Mouse (Mus musculus): ENCODE measurements around the gene Zfpm1. TPM values are rescaled to one million over a fixed set of nuclear protein-coding genes. Genes with fewer than 3 reads are reported as not detected.
A peak's percentile ranks its signal among the peaks of the same experiment; 100 is the strongest.
"Not testable (repeated sequence)": the region's sequence is repeated elsewhere in the genome, so short reads cannot be mapped to it uniquely, and the experiment has no call there.

Zfpm1 gene
- polyA plus RNA-seq, 1 experiment from 2014 or later = 3.3 TPM

GRCm38 (mm10) chr8:122320541-122320940 lies 38.6 kb downstream of the Zfpm1 start:
- Histone ChIP-seq H3K9ac (0 out of 2 replicates have a peak overlapping the region, but pooled peaks have one; percentile 4), H3K4me1 (peaks cover 55% of the 10 kb centered on the region), H3K36me3 (no peaks in the 10 kb centered on the region)

GRCm38 (mm10) chr8:122321455-122321921 lies 39.5 kb downstream of the Zfpm1 start:
- no peak for ATAC-seq (ENCODE audit: low FRiP score)
- Histone ChIP-seq H3K27me3 (peaks cover 8% of the 10 kb centered on the region; the same call in 1 of the 2 replicates), H3K36me3 (no peaks in the 10 kb centered on the region), H3K9ac (0 out of 2 replicates have a peak overlapping the region, but pooled peaks have one; percentile 25), H3K4me2 (replicated peaks) (no peak overlapping the region), H3K27ac (peak overlapping the region; percentile 40; the same call in 1 of the 2 replicates), H3K4me1 (peaks cover 64% of the 10 kb centered on the region), H3K9me3 (replicated peaks) (no peaks in the 10 kb centered on the region), H3K4me3 (no peak overlapping the region)
- WGBS = 67% methylated on average over 10 of the region's 10 CpGs

More at GRCm38 (mm10) chr8:122320541-122320940, 38.6 kb downstream of the Zfpm1 start:
- Histone ChIP-seq H3K4me3 (no peak overlapping the region), H3K27me3 (peaks cover 4% of the 10 kb centered on the region; the same call in 1 of the 2 replicates), H3K27ac (peak overlapping the region; percentile 40; the same call in 1 of the 2 replicates), H3K9me3 (replicated peaks) (no peaks in the 10 kb centered on the region), H3K4me2 (replicated peaks) (no peak overlapping the region)
- no peak for ATAC-seq (ENCODE audit: low FRiP score)
- 12% methylated on average over 3 of the region's 3 CpGs for WGBS

- Histone ChIP-seq H3K4me1 (peaks cover 64% of the 10 kb centered on the region), H3K36me3 (no peaks in the 10 kb centered on the region), H3K4me3 (no peak overlapping the region), H3K4me2 (replicated peaks) (no peak overlapping the region), H3K9ac (no peak overlapping the region), H3K27ac (no peak overlapping the region), H3K27me3 (peaks cover 8% of the 10 kb centered on the region; the same call in 1 of the 2 replicates), H3K9me3 (replicated peaks) (no peaks in the 10 kb centered on the region)
- WGBS = 85% methylated on average over 7 of the region's 7 CpGs
- no peak for ATAC-seq (ENCODE audit: low FRiP score)
Measured at GRCm38 (mm10) chr8:122322126-122322525, 40.2 kb downstream of the Zfpm1 start.

- WGBS = 68% methylated on average over 11 of the region's 11 CpGs
- no peak overlapping the region for H3K4me3 ChIP-seq
- no peaks in the 10 kb centered on the region for H3K36me3 ChIP-seq
- H3K27me3 ChIP-seq = peaks cover 8% of the 10 kb centered on the region; the same call in 1 of the 2 replicates
- H3K4me1 ChIP-seq = peaks cover 58% of the 10 kb centered on the region
- H3K4me2 ChIP-seq (replicated peaks) = no peak overlapping the region
- ATAC-seq (ENCODE audit: low FRiP score) = no peak
- no peak overlapping the region for H3K9ac ChIP-seq
- no peaks in the 10 kb centered on the region for H3K9me3 ChIP-seq (replicated peaks)
- H3K27ac ChIP-seq = no peak overlapping the region
Measured at GRCm38 (mm10) chr8:122322792-122323191, 40.9 kb downstream of the Zfpm1 start.

- not testable (repeated sequence) for H3K9ac ChIP-seq; H3K4me2 ChIP-seq (replicated peaks); H3K27ac ChIP-seq; H3K36me3 ChIP-seq; H3K9me3 ChIP-seq (replicated peaks); H3K27me3 ChIP-seq; H3K4me3 ChIP-seq
- peak; percentile 49; the same call in 1 of the 2 replicates for ATAC-seq (ENCODE audit: low FRiP score)
- WGBS = 13% methylated on average over 8 of the region's 13 CpGs
- peaks cover 61% of the 10 kb centered on the region for H3K4me1 ChIP-seq
Measured at GRCm38 (mm10) chr8:122323951-122324402, 42.0 kb downstream of the Zfpm1 start.

- H3K27me3 ChIP-seq = 0 out of 2 replicates have a peak, but pooled peaks cover 4% of the 10 kb centered on the region
- H3K4me2 ChIP-seq (replicated peaks) = no peak overlapping the region
- 0 out of 2 replicates have a peak overlapping the region, but pooled peaks have one; percentile 8 for H3K9ac ChIP-seq
- no peak for ATAC-seq (ENCODE audit: low FRiP score)
- peaks cover 62% of the 10 kb centered on the region for H3K4me1 ChIP-seq
- no peak overlapping the region for H3K4me3 ChIP-seq
- WGBS = 71% methylated on average over 2 of the region's 2 CpGs
- no peaks in the 10 kb centered on the region for H3K36me3 ChIP-seq
- no peak overlapping the region for H3K27ac ChIP-seq
- no peaks in the 10 kb centered on the region for H3K9me3 ChIP-seq (replicated peaks)
Measured at GRCm38 (mm10) chr8:122325196-122325595, 43.3 kb downstream of the Zfpm1 start.

- H3K27ac ChIP-seq = no peak overlapping the region
- H3K4me2 ChIP-seq (replicated peaks) = peak overlapping the region; percentile 15
- H3K4me1 ChIP-seq = peaks cover 57% of the 10 kb centered on the region
- no peaks in the 10 kb centered on the region for H3K9me3 ChIP-seq (replicated peaks)
- no peak overlapping the region for H3K4me3 ChIP-seq
- H3K27me3 ChIP-seq = 0 out of 2 replicates have a peak, but pooled peaks cover 4% of the 10 kb centered on the region
- no peaks in the 10 kb centered on the region for H3K36me3 ChIP-seq
- no peak for ATAC-seq (ENCODE audit: low FRiP score)
- H3K9ac ChIP-seq = 0 out of 2 replicates have a peak overlapping the region, but pooled peaks have one; percentile 15
- 27% methylated on average over 14 of the region's 14 CpGs for WGBS
Measured at GRCm38 (mm10) chr8:122326114-122326542, 44.2 kb downstream of the Zfpm1 start.

GRCm38 (mm10) chr8:122329072-122329471 lies 47.1 kb downstream of the Zfpm1 start:
- Histone ChIP-seq H3K4me2 (replicated peaks) (no peak overlapping the region), H3K4me3 (no peak overlapping the region), H3K36me3 (no peaks in the 10 kb centered on the region), H3K27me3 (peaks cover 12% of the 10 kb centered on the region), H3K9me3 (replicated peaks) (no peaks in the 10 kb centered on the region), H3K9ac (no peak overlapping the region; the same call in 1 of the 2 replicates), H3K4me1 (peaks cover 44% of the 10 kb centered on the region), H3K27ac (0 out of 2 replicates have a peak overlapping the region, but pooled peaks have one; percentile 52)
- 78% methylated on average over 8 of the region's 8 CpGs for WGBS
- ATAC-seq (ENCODE audit: low FRiP score) = no peak

GRCm38 (mm10) chr8:122329553-122330239 lies 47.8 kb downstream of the Zfpm1 start:
- ATAC-seq (ENCODE audit: low FRiP score) = peak; percentile 21
- Histone ChIP-seq H3K27ac (peak overlapping the region; percentile 52), H3K36me3 (no peaks in the 10 kb centered on the region), H3K9ac (no peak overlapping the region), H3K27me3 (peaks cover 18% of the 10 kb centered on the region), H3K4me3 (no peak overlapping the region), H3K4me2 (replicated peaks) (no peak overlapping the region), H3K4me1 (peaks cover 38% of the 10 kb centered on the region), H3K9me3 (replicated peaks) (no peaks in the 10 kb centered on the region)
- WGBS = 61% methylated on average over 22 of the region's 22 CpGs

GRCm38 (mm10) chr8:122330446-122331133 lies 48.6 kb downstream of the Zfpm1 start:
- Histone ChIP-seq H3K36me3 (no peaks in the 10 kb centered on the region; the same call in 1 of the 2 replicates), H3K4me1 (peaks cover 37% of the 10 kb centered on the region), H3K27me3 (peaks cover 27% of the 10 kb centered on the region), H3K9ac (no peak overlapping the region), H3K4me2 (replicated peaks) (no peak overlapping the region), H3K4me3 (no peak overlapping the region), H3K27ac (no peak overlapping the region), H3K9me3 (replicated peaks) (no peaks in the 10 kb centered on the region)
- WGBS = 77% methylated on average over 12 of the region's 12 CpGs
- ATAC-seq (ENCODE audit: low FRiP score) = no peak

- ATAC-seq (ENCODE audit: low FRiP score) = no peak
Measured at GRCm38 (mm10) chr8:122331134-122331523, 49.2 kb downstream of the Zfpm1 start.

More at GRCm38 (mm10) chr8:122331134-122331523, 49.2 kb downstream of the Zfpm1 start:
- Histone ChIP-seq H3K9ac (no peak overlapping the region), H3K4me2 (replicated peaks) (no peak overlapping the region), H3K36me3 (no peaks in the 10 kb centered on the region; the same call in 1 of the 2 replicates), H3K27ac (no peak overlapping the region), H3K4me1 (peaks cover 37% of the 10 kb centered on the region), H3K4me3 (no peak overlapping the region), H3K27me3 (peaks cover 29% of the 10 kb centered on the region), H3K9me3 (replicated peaks) (no peaks in the 10 kb centered on the region)
- 69% methylated on average over 3 of the region's 3 CpGs for WGBS

All from hindbrain, embryonic 12.5 days (tissue).